ENCODE assay signal across 8 mouse cellular contexts in genomic region chr3:148990531-148991003, GRCm38 (mm10). TPM values are rescaled to one million over a fixed set of nuclear protein-coding genes. Genes with fewer than 3 reads are reported as not detected.
DNase-seq lines count a peak whose midpoint lies in the region; ATAC-seq lines count a peak whose summit lies in the region.

TSS of gene Adgrl2 (minus strand) at chr3:148990555.

- peaks cover 15% of the 10 kb centered on the region for H3K4me1 ChIP-seq in kidney, embryonic 15.5 days
- H3K4me1 ChIP-seq in midbrain, embryonic 11.5 days (ENCODE audit: control insufficient read depth, insufficient read depth, low read length) = peaks cover 13% of the 10 kb centered on the region

- H3K9me3 ChIP-seq in kidney, embryonic 15.5 days (replicated peaks) = no peaks in the 10 kb centered on the region
- H3K9me3 ChIP-seq in midbrain, embryonic 11.5 days (ENCODE audit: control insufficient read depth, low read length) = no peaks in the 10 kb centered on the region

- H3K9ac ChIP-seq in kidney, embryonic 15.5 days = peak within 1 kb of the TSS; percentile 94
- H3K9ac ChIP-seq in midbrain, embryonic 11.5 days (ENCODE audit: low read length) = peak within 1 kb of the TSS; percentile 95

- no peak for DNase-seq in kidney, adult 8-10 months
- DNase-seq in adrenal gland, postnatal 25 days = peak; percentile 71
- no peak for DNase-seq in layer of hippocampus, postnatal 14 days (ENCODE audit: low spot score in 2 of 2)
- peak; percentile 96 for DNase-seq in midbrain, embryonic 11.5 days (ENCODE audit: low spot score, missing footprints)
- no peak for DNase-seq in thymus, postnatal 14 days
- no peak for DNase-seq in urinary bladder, postnatal 25 days (ENCODE audit: low spot score)

- under 1% methylated on average over 25 of the region's 25 CpGs for WGBS in kidney, embryonic 15.5 days
- WGBS in midbrain, embryonic 11.5 days = under 1% methylated on average over 25 of the region's 25 CpGs

- H3K4me2 ChIP-seq in kidney, embryonic 15.5 days = peak within 1 kb of the TSS; percentile 80
- H3K4me2 ChIP-seq in midbrain, embryonic 11.5 days = peak within 1 kb of the TSS; percentile 69

- H3K27ac ChIP-seq in kidney, embryonic 15.5 days = peak within 1 kb of the TSS; percentile 100
- peak within 1 kb of the TSS; percentile 99 for H3K27ac ChIP-seq in midbrain, embryonic 11.5 days (ENCODE audit: low read depth, low read length)

- no peaks in the 10 kb centered on the region for H3K27me3 ChIP-seq in kidney, embryonic 15.5 days
- no peaks in the 10 kb centered on the region for H3K27me3 ChIP-seq in midbrain, embryonic 11.5 days (ENCODE audit: control insufficient read depth, insufficient read depth, low read length)

- no peaks in the 10 kb centered on the region for H3K36me3 ChIP-seq in kidney, embryonic 15.5 days
- H3K36me3 ChIP-seq in midbrain, embryonic 11.5 days (ENCODE audit: control insufficient read depth, insufficient read depth, low read length) = no peaks in the 10 kb centered on the region

- peak; percentile 36; the same call in 1 of the 2 replicates for ATAC-seq in kidney, embryonic 15.5 days (replicated peaks; ENCODE audit: low FRiP score)
- peak; percentile 44 for ATAC-seq in granulocyte monocyte progenitor cell, adult 5-6 weeks (replicated peaks; ENCODE audit: poor library complexity, severe bottlenecking)
- ATAC-seq in midbrain, embryonic 11.5 days (ENCODE audit: low FRiP score) = no peak

- peak within 1 kb of the TSS; percentile 95 for H3K4me3 ChIP-seq in kidney, embryonic 15.5 days (replicated peaks)
- H3K4me3 ChIP-seq in midbrain, embryonic 11.5 days (ENCODE audit: low read depth, low read length) = peak within 1 kb of the TSS; percentile 98

RNA-seq across cellular contexts. Expression of gene Adgrl2, which starts in this region (rescaled TPM):
- polyA plus RNA-seq in kidney, embryonic 15.5 days (2015; fragmentation: Nextera tagmentation; extraction: Ambion mirVana) = 62.1 and 64.6 TPM in 2 replicates
- total RNA-seq in adrenal gland, postnatal 25 days (2021) = 82.1 and 91.9 TPM in 2 replicates
- total RNA-seq in granulocyte monocyte progenitor cell, adult 5-6 weeks (2014; fragmentation: Nextera tagmentation) = 5.7 and 10.0 TPM in 2 replicates
- 4.2 and 4.6 TPM in 2 replicates for total RNA-seq in granulocyte monocyte progenitor cell, adult 5-6 weeks (2017)
- 10 to 100 TPM; 49.1 to 69.6 TPM for total RNA-seq in layer of hippocampus, postnatal 14 days (2021)
- polyA plus RNA-seq in midbrain, embryonic 11.5 days (2014; fragmentation: Nextera tagmentation; extraction: Ambion mirVana) = 124 and 131 TPM in 2 replicates

Comparison
In these comparisons a context has a peak if more than half of its experiments do, and no peak if none do; other contexts are left out.
1. DNase-seq: peak in adrenal gland, postnatal 25 days (single experiment) and midbrain, embryonic 11.5 days (single experiment); none in kidney, adult 8-10 months (0 of 2), layer of hippocampus, postnatal 14 days (0 of 2), thymus, postnatal 14 days (single experiment) and urinary bladder, postnatal 25 days (single experiment).